Mouse (Mus musculus) liver, postnatal 0 days (tissue): Measurements from ENCODE around the gene Esrra.

ENCODE experiments used
- CTCF ChIP-seq: sonication (generic); IDR thresholded peaks from 2 replicates; pipeline ENCODE4 v1.5.1; 2016; ENCODE audit warnings: antibody characterized with exemption, low read depth
- EP300 ChIP-seq: IDR thresholded peaks from 2 replicates; pipeline ENCODE4 v1.6.1; 2016; ENCODE audit warnings: antibody characterized with exemption, low read depth, mild to moderate bottlenecking

DNA sequence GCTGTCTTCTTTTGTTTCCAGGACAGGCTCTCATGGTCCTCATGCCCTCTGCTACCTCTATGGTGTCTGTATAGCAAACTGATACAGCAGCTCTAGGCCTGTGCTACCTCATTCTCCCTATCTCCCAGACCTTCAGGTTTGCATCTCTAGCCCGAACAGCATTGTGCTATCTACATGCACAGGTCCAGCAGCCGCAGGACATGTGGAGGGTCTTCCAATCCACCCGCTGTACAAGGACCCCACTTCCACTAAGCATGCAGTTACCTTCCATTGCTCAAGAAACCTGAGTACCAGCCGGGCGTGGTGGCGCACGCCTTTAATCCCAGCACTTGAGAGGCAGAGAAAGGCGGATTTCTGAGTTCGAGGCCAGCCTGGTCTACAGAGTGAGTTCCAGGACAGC, 7.1 kb downstream of the Esrra start:
- TF ChIP-seq EP300 = no peak
- TF ChIP-seq CTCF = no peak
